Mouse (Mus musculus) cerebellum, postnatal 25 days (tissue): Measurements from ENCODE around the gene Sesn1.
A peak's percentile ranks its signal among the peaks of the same experiment; 100 is the strongest.
"Not testable (repeated sequence)": the region's sequence is repeated elsewhere in the genome, so short reads cannot be mapped to it uniquely, and the experiment has no call there.

Experiments used
- DNase-seq, 2 experiments: peaks; one replicate each; pipeline ENCODE4 v3.0.0; 2021; ENCODE audit warnings: mixed read lengths in 2 of 2

Sesn1 gene

GRCm38 (mm10) chr10:41809771-41810563 lies at the start of gene Sesn1, which contains the start of gene Cep57l1:
Gene Sesn1, plus strand, starts transcription at chr10:41809935.
Gene Cep57l1, minus strand, starts transcription at chr10:41809871.
- peak; percentile 94 to 96 for DNase-seq

GRCm38 (mm10) chr10:41760866-41761265 lies 48.9 kb upstream of the Sesn1 start:
- no peak for DNase-seq

GRCm38 (mm10) chr10:41763741-41764385 lies 45.9 kb upstream of the Sesn1 start:
- no peak for DNase-seq

GRCm38 (mm10) chr10:41765586-41765985 lies 44.1 kb upstream of the Sesn1 start:
- no peak for DNase-seq

- DNase-seq = no peak
Observed at GRCm38 (mm10) chr10:41766280-41766679, 43.5 kb upstream of the Sesn1 start.

- no peak for DNase-seq
Observed at GRCm38 (mm10) chr10:41767254-41767653, 42.5 kb upstream of the Sesn1 start.

GRCm38 (mm10) chr10:41792375-41792774 lies 17.4 kb upstream of the Sesn1 start:
- no peak for DNase-seq

GRCm38 (mm10) chr10:41797253-41797652 lies 12.5 kb upstream of the Sesn1 start:
- DNase-seq = no peak

- DNase-seq = no peak
Observed at GRCm38 (mm10) chr10:41803467-41803866, 6.3 kb upstream of the Sesn1 start.

- DNase-seq = no peak
Observed at GRCm38 (mm10) chr10:41804711-41805110, 5.0 kb upstream of the Sesn1 start.

GRCm38 (mm10) chr10:41805729-41806355 lies 3.9 kb upstream of the Sesn1 start:
- DNase-seq = no peak

GRCm38 (mm10) chr10:41809080-41809770 lies 510 bp upstream of the Sesn1 start:
- peak; percentile 87 to 91 for DNase-seq

GRCm38 (mm10) chr10:41810564-41811455 lies 1.1 kb downstream of the Sesn1 start:
- no peak for DNase-seq

- no peak for DNase-seq
Observed at GRCm38 (mm10) chr10:41812566-41812965, 2.8 kb downstream of the Sesn1 start.

GRCm38 (mm10) chr10:41814305-41814853 lies 4.6 kb downstream of the Sesn1 start:
- no peak for DNase-seq

GRCm38 (mm10) chr10:41816516-41816915 lies 6.8 kb downstream of the Sesn1 start:
- DNase-seq = no peak

GRCm38 (mm10) chr10:41818036-41818732 lies 8.4 kb downstream of the Sesn1 start:
- DNase-seq = peak; percentile 47 to 57

- not testable (repeated sequence) for DNase-seq
Observed at GRCm38 (mm10) chr10:41818733-41819070, 9.0 kb downstream of the Sesn1 start.

- DNase-seq = no peak
Observed at GRCm38 (mm10) chr10:41819307-41819706, 9.6 kb downstream of the Sesn1 start.

GRCm38 (mm10) chr10:41820401-41820800 lies 10.7 kb downstream of the Sesn1 start:
- DNase-seq = no peak

- DNase-seq = peak in 1 of 2 experiments; percentile 35
Observed at GRCm38 (mm10) chr10:41821171-41821570, 11.4 kb downstream of the Sesn1 start.
